Mouse (Mus musculus) cerebellum, adult 2 months (tissue): ENCODE results near the gene Ptpn1.

Source experiments
- CTCF ChIP-seq: fragments of 200-500 bp; IDR thresholded peaks from 2 replicates; pipeline ENCODE4 v1.5.1; 2011; ENCODE audit warnings: low read depth, mild to moderate bottlenecking, control low read depth, low read length, moderate library complexity, borderline replicate concordance; ENCODE audit not compliant: insufficient read depth
- POLR2A ChIP-seq: fragments of 200-500 bp; IDR thresholded peaks from 2 replicates; pipeline ENCODE4 v1.6.1; 2011; ENCODE audit warnings: low read length, control low read depth, borderline replicate concordance; ENCODE audit not compliant: insufficient read depth

- no peak for TF ChIP-seq CTCF
- no peak for TF ChIP-seq POLR2A
These were observed 27.0 kb downstream of the Ptpn1 start for GRCm38 (mm10) chr2:167958843-167959242.
